Mouse (Mus musculus): Measurements from ENCODE around the gene Gm5538.

DNA sequence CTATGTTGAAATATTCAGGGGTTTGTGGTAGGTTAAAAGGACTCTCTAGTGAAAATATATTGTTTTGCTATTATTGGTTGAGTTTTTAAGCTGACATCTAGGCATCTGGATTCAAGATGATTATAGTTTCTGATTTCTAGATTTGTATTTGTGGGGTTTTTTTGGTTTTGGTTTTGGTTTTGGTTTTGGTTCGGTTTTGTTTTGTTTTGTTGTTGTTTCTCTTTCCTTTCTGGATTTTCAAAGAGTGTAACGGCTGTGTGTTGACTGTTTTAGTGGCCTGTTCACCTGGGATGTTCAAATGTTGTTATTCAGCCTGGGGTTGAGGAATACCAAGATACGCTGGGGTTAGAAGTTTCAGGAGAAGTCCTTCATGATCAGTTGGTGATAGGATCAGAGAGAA lies 32.2 kb upstream of the Gm5538 start:
- TF ChIP-seq CTCF (IDR thresholded peaks at IDR 0.05; ENCODE audit: extremely low read depth, insufficient read depth, low read length) (no peak), POLR2A (IDR thresholded peaks at IDR 0.05; ENCODE audit: extremely low read depth, insufficient read depth, low read length) (no peak)
